Mouse (Mus musculus) stomach, postnatal 0 days (tissue): Measurements from ENCODE around the gene Dgkg.

Experiments
- CTCF ChIP-seq: IDR thresholded peaks from 2 replicates; pipeline ENCODE4 v1.5.1; 2016; ENCODE audit warnings: antibody characterized with exemption, low read depth, mild to moderate bottlenecking, moderate library complexity
- EP300 ChIP-seq: optimal IDR thresholded peaks from 2 replicates; pipeline ENCODE3; 2016; ENCODE audit warnings: antibody characterized with exemption

GRCm38 (mm10) chr16:22653817-22654476, 3.1 kb downstream of the Dgkg start:
- no peak for TF ChIP-seq CTCF
- TF ChIP-seq EP300 = no peak
